Mouse (Mus musculus) embryonic fibroblast, embryonic 13.5 days (primary cell): ENCODE measurements at regions not wholly inside any gene's neighbourhood (a gene's known extent, or its start where the extent isn't known, plus 50 kb on each side); places are given as distances from the start of the nearest gene placed in this dataset.

ENCODE experiments used
- CTCF ChIP-seq: IDR thresholded peaks from 2 replicates; pipeline ENCODE4 v1.5.1; 2011; ENCODE audit warnings: mild to moderate bottlenecking, control low read depth, low read length, moderate library complexity, borderline replicate concordance; ENCODE audit not compliant: insufficient read depth
- POLR2A ChIP-seq: IDR thresholded peaks from 2 replicates; pipeline ENCODE4 v1.6.1; 2011; ENCODE audit warnings: low read depth, mild to moderate bottlenecking, control low read depth, low read length, moderate library complexity

- TF ChIP-seq POLR2A (no peak), CTCF (no peak)
These were observed 91.5 kb upstream of the Trabd2b start for GRCm38 (mm10) chr4:114315051-114315450.
